Mouse (Mus musculus) limb, embryonic 15.5 days (tissue): ENCODE measurements around the gene Syne1. TPM values are rescaled to one million over a fixed set of nuclear protein-coding genes. Genes with fewer than 3 reads are reported as not detected.

Experiments used
- ATAC-seq: fragments of 200-750 bp; cut with Nextera tagmentation; 2 replicates; pipeline ENCODE4 v1.8.0; 2017; ENCODE audit warnings: low read depth, moderate TSS enrichment; ENCODE audit not compliant: insufficient number of reproducible peaks, low FRiP score, low TSS enrichment
- H3K27ac ChIP-seq: fragments of 300-500 bp; sonication (generic); 2 replicates; pipeline ENCODE4 v1.5.1; 2015; ENCODE audit warnings: moderate library complexity, mild to moderate bottlenecking, inconsistent platforms
- H3K27me3 ChIP-seq: fragments of 300-500 bp; sonication (generic); 2 replicates; pipeline ENCODE4 v1.6.1; 2015; ENCODE audit warnings: inconsistent platforms
- H3K36me3 ChIP-seq: fragments of 300-500 bp; sonication (generic); 2 replicates; pipeline ENCODE4 v1.6.1; 2015; ENCODE audit warnings: inconsistent platforms
- H3K4me1 ChIP-seq: fragments of 300-500 bp; sonication (generic); 2 replicates; pipeline ENCODE4 v1.6.1; 2015; ENCODE audit warnings: inconsistent platforms
- H3K4me2 ChIP-seq: fragments of 300-500 bp; sonication (generic); 2 replicates; pipeline ENCODE4 v1.6.1; 2015; ENCODE audit warnings: mild to moderate bottlenecking, inconsistent platforms
- H3K4me3 ChIP-seq: fragments of 300-500 bp; sonication (generic); 2 replicates; pipeline ENCODE4 v1.5.1; 2015; ENCODE audit warnings: mild to moderate bottlenecking, inconsistent platforms
- H3K9ac ChIP-seq: fragments of 300-500 bp; sonication (generic); 2 replicates; pipeline ENCODE4 v1.6.1; 2015; ENCODE audit warnings: inconsistent platforms
- H3K9me3 ChIP-seq: fragments of 300-500 bp; sonication (generic); 2 replicates; pipeline ENCODE4 v1.6.1; 2016; ENCODE audit warnings: inconsistent platforms
- WGBS: fragments of 180-500 bp; shearing (Covaris S2); methylation state at CpG from one replicate; pipeline ENCODE4 v1.1.7; 2015; 5-methylcytosine and 5-hydroxymethylcytosine counted together
- polyA plus RNA-seq: library from polyadenylated mRNA; unstranded; fragments of >200 nt; fragmentation: Nextera tagmentation; extraction: Ambion mirVana; gene quantifications from 2 replicates; pipeline ENCODE4 v1.2.1, GENCODE M21; 2015

The Syne1 gene
- 7.6 and 10.9 TPM in 2 replicates for polyA plus RNA-seq

- Histone ChIP-seq H3K4me1 (peaks cover 10% of the 10 kb centered on the region), H3K36me3 (no peaks in the 10 kb centered on the region), H3K9ac (peak within 1 kb of the TSS; percentile 28; the same call in 1 of the 2 replicates), H3K9me3 (no peaks in the 10 kb centered on the region), H3K4me3 (peak within 1 kb of the TSS; percentile 44), H3K4me2 (peak within 1 kb of the TSS; percentile 91), H3K27ac (no peak within 1 kb of the TSS), H3K27me3 (peaks cover 9% of the 10 kb centered on the region; the same call in 1 of the 2 replicates)
- ATAC-seq, result no peak
- whole genome bisulfite sequencing, result 77% methylated on average over 5 of the region's 5 CpGs
Measured at GRCm38 (mm10) chr10:5551382-5551781, at the start of gene Syne1. Syne1 (minus strand) TSS chr10:5551482.

- 11% methylated on average over 7 of the region's 7 CpGs for WGBS
Measured at GRCm38 (mm10) chr10:5600123-5600522, 48.8 kb upstream of the Syne1 start.

GRCm38 (mm10) chr10:5596559-5596958, 45.3 kb upstream of the Syne1 start:
- Histone ChIP-seq H3K27ac (no peak overlapping the region), H3K4me3 (no peak overlapping the region), H3K36me3 (no peaks in the 10 kb centered on the region), H3K27me3 (no peaks in the 10 kb centered on the region), H3K9ac (no peak overlapping the region), H3K4me2 (no peak overlapping the region), H3K9me3 (no peaks in the 10 kb centered on the region), H3K4me1 (no peaks in the 10 kb centered on the region)
- 44% methylated on average over 6 of the region's 6 CpGs for WGBS
- no peak for ATAC-seq

More at GRCm38 (mm10) chr10:5600123-5600522, 48.8 kb upstream of the Syne1 start:
- H3K9me3 ChIP-seq, result no peaks in the 10 kb centered on the region
- no peaks in the 10 kb centered on the region for H3K27me3 ChIP-seq
- no peaks in the 10 kb centered on the region for H3K4me1 ChIP-seq
- H3K4me3 ChIP-seq, result no peak overlapping the region
- H3K27ac ChIP-seq, result no peak overlapping the region
- H3K36me3 ChIP-seq, result no peaks in the 10 kb centered on the region
- no peak for ATAC-seq
- H3K9ac ChIP-seq, result no peak overlapping the region
- H3K4me2 ChIP-seq, result no peak overlapping the region

- ATAC-seq, result no peak
- Histone ChIP-seq H3K9ac (no peak overlapping the region), H3K4me3 (peak overlapping the region; percentile 8; the same call in 1 of the 2 replicates), H3K4me1 (no peaks in the 10 kb centered on the region), H3K36me3 (no peaks in the 10 kb centered on the region), H3K27ac (no peak overlapping the region), H3K9me3 (no peaks in the 10 kb centered on the region), H3K4me2 (no peak overlapping the region), H3K27me3 (no peaks in the 10 kb centered on the region)
- WGBS, result 65% methylated on average over 5 of the region's 5 CpGs
Measured at GRCm38 (mm10) chr10:5594457-5594856, 43.2 kb upstream of the Syne1 start.

GRCm38 (mm10) chr10:5593464-5593863, 42.2 kb upstream of the Syne1 start, which contains the start of gene Myct1:
Myct1 (plus strand) TSS chr10:5593775.
- Histone ChIP-seq H3K4me1 (no peaks in the 10 kb centered on the region), H3K4me3 (peak within 1 kb of the TSS; percentile 8; the same call in 1 of the 2 replicates), H3K36me3 (no peaks in the 10 kb centered on the region), H3K27ac (no peak within 1 kb of the TSS), H3K4me2 (no peak within 1 kb of the TSS), H3K9me3 (no peaks in the 10 kb centered on the region), H3K27me3 (no peaks in the 10 kb centered on the region), H3K9ac (no peak within 1 kb of the TSS)
- no peak for ATAC-seq
- WGBS, result 29% methylated on average over 5 of the region's 5 CpGs

GRCm38 (mm10) chr10:5591996-5592395, 40.7 kb upstream of the Syne1 start:
- Histone ChIP-seq H3K4me1 (no peaks in the 10 kb centered on the region), H3K4me3 (no peak overlapping the region), H3K27ac (no peak overlapping the region), H3K4me2 (no peak overlapping the region), H3K27me3 (no peaks in the 10 kb centered on the region), H3K36me3 (no peaks in the 10 kb centered on the region), H3K9ac (no peak overlapping the region), H3K9me3 (no peaks in the 10 kb centered on the region)
- 79% methylated on average over 4 of the region's 4 CpGs for WGBS
- no peak for ATAC-seq

DNA sequence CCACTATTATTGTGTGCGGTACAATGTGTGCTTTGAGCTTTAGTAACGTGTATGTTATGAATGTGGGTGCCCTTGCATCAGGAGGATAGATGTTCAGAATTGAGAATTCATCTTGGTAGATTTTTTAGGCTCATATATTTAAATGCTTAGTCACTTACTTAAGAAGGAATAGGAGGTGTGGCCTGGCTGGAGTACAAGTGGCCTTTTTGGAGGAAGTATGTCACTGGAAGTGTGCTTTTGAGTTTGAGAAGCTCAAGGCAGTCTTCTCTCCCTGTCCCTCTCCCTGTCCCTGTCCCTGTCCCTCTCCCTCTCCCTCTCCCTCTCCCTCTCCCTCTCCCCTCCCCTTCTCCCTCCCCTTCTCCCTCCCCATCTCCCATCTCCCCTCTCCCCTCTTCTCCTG, 39.8 kb upstream of the Syne1 start:
- no peak overlapping the region for H3K4me2 ChIP-seq
- H3K27me3 ChIP-seq, result no peaks in the 10 kb centered on the region
- WGBS, result 83% methylated on average over 2 of the region's 2 CpGs
- H3K9me3 ChIP-seq, result no peaks in the 10 kb centered on the region
- H3K4me3 ChIP-seq, result no peak overlapping the region
- no peaks in the 10 kb centered on the region for H3K36me3 ChIP-seq
- no peak overlapping the region for H3K9ac ChIP-seq
- H3K4me1 ChIP-seq, result no peaks in the 10 kb centered on the region
- H3K27ac ChIP-seq, result no peak overlapping the region
- no peak for ATAC-seq

GRCm38 (mm10) chr10:5573328-5573727, 22.0 kb upstream of the Syne1 start:
- 63% methylated on average over 2 of the region's 2 CpGs for WGBS
- Histone ChIP-seq H3K27ac (no peak overlapping the region), H3K4me1 (no peaks in the 10 kb centered on the region), H3K9ac (no peak overlapping the region), H3K36me3 (no peaks in the 10 kb centered on the region), H3K4me3 (no peak overlapping the region), H3K27me3 (no peaks in the 10 kb centered on the region), H3K4me2 (no peak overlapping the region), H3K9me3 (no peaks in the 10 kb centered on the region)
- no peak for ATAC-seq

GRCm38 (mm10) chr10:5571332-5571731, 20.1 kb upstream of the Syne1 start:
- Histone ChIP-seq H3K27me3 (no peaks in the 10 kb centered on the region), H3K36me3 (no peaks in the 10 kb centered on the region), H3K27ac (no peak overlapping the region), H3K9me3 (no peaks in the 10 kb centered on the region), H3K4me3 (no peak overlapping the region), H3K4me1 (no peaks in the 10 kb centered on the region), H3K9ac (no peak overlapping the region), H3K4me2 (no peak overlapping the region)
- WGBS, result 69% methylated on average over 5 of the region's 5 CpGs
- ATAC-seq, result no peak

DNA sequence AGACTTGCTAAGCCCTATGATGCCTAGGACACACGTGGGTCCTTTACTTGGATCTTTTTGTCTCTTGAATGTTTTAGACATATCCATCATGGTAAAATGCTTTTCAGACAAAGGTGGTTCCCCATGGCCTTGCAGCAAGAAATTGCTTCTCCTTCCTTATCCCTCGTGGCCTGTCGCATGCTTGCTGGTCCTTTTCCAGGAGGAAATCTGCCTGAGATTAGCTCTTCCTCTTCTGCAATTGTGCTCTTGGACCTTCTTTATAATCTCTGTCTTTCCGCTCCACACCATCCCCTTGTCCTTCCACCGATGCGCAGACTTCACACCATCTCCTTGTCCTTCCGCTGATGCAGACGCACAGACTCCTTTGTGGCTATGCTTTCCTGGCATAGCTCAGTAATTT, 18.8 kb upstream of the Syne1 start:
- 87% methylated on average over 8 of the region's 8 CpGs for WGBS
- H3K4me2 ChIP-seq, result no peak overlapping the region
- H3K4me1 ChIP-seq, result no peaks in the 10 kb centered on the region
- no peak overlapping the region for H3K27ac ChIP-seq
- no peaks in the 10 kb centered on the region for H3K36me3 ChIP-seq
- no peaks in the 10 kb centered on the region for H3K27me3 ChIP-seq
- no peak overlapping the region for H3K9ac ChIP-seq
- no peak overlapping the region for H3K4me3 ChIP-seq
- no peaks in the 10 kb centered on the region for H3K9me3 ChIP-seq
- no peak for ATAC-seq

DNA sequence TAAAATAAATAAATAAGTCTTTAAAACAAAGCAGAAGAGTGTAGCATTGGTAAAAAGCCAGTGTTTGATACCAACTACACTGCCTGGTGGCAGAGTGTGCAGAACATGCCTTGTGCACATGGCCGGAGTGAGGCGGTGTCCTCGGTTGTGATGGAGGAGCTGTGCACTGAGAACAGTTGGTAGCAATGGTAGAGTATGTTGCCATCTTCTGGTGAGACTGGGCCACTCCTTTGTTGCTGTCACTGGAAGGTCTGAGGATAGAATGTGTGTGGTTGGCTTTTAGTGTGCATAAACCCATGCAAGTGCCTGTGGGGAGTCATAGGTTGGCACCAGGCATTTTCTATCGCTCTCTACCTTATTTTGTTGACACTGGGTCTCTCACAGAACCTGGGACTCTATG, 17.7 kb upstream of the Syne1 start:
- H3K9ac ChIP-seq, result no peak overlapping the region
- 87% methylated on average over 4 of the region's 4 CpGs for WGBS

DNA sequence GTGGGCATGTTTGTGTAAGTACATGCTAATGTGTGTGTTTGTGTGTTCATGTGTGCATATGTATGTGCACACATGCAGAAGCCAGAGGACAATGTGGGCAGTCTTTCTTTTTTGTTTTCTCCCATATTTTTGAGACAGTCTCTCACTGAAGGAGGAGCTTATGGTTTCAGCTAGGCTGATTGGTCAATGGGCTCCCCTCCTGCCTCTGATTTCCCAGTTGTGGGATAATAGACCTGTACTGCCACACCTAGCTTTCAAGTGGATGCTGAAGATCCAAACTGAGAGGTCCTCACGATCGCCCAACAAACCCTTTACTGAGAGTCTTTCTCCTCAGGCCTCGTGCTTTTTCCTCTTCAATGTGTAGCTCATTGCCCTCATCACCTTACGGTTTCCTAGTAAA, 10.4 kb upstream of the Syne1 start:
- H3K4me2 ChIP-seq, result no peak overlapping the region
- WGBS, result 86% methylated on average over 4 of the region's 4 CpGs

More for the DNA sequence above, 17.7 kb upstream of the Syne1 start:
- Histone ChIP-seq H3K4me1 (no peaks in the 10 kb centered on the region), H3K4me2 (no peak overlapping the region), H3K27me3 (no peaks in the 10 kb centered on the region), H3K36me3 (no peaks in the 10 kb centered on the region), H3K4me3 (no peak overlapping the region), H3K9me3 (no peaks in the 10 kb centered on the region), H3K27ac (no peak overlapping the region)
- ATAC-seq, result no peak

GRCm38 (mm10) chr10:5560526-5560925, 9.2 kb upstream of the Syne1 start:
- Histone ChIP-seq H3K27me3 (no peaks in the 10 kb centered on the region), H3K9ac (no peak overlapping the region), H3K9me3 (no peaks in the 10 kb centered on the region), H3K4me2 (no peak overlapping the region), H3K27ac (no peak overlapping the region), H3K4me1 (no peaks in the 10 kb centered on the region), H3K36me3 (no peaks in the 10 kb centered on the region), H3K4me3 (no peak overlapping the region)
- WGBS, result 81% methylated on average over 4 of the region's 4 CpGs
- no peak for ATAC-seq

More for the DNA sequence above, 10.4 kb upstream of the Syne1 start:
- Histone ChIP-seq H3K36me3 (no peaks in the 10 kb centered on the region), H3K27ac (no peak overlapping the region), H3K4me3 (no peak overlapping the region), H3K27me3 (no peaks in the 10 kb centered on the region), H3K9ac (no peak overlapping the region), H3K9me3 (no peaks in the 10 kb centered on the region), H3K4me1 (no peaks in the 10 kb centered on the region)
- ATAC-seq, result no peak
